In genomic region chr12:111758381-111759175, GRCm38 (mm10) we compare ENCODE assay signal across 8 mouse cellular contexts. TPM values are rescaled to one million over a fixed set of nuclear protein-coding genes. Genes with fewer than 3 reads are reported as not detected.
DNase-seq lines count a peak whose midpoint lies in the region; ATAC-seq and TF ChIP-seq lines count a peak whose summit lies in the region.

Gene Klc1 (plus strand): TSS chr12:111758849.

- peak within 1 kb of the TSS; percentile 94 for H3K27ac ChIP-seq in forebrain, embryonic 12.5 days
- H3K27ac ChIP-seq in heart, embryonic 16.5 days (ENCODE audit: low read length): peak within 1 kb of the TSS; percentile 90
- peak within 1 kb of the TSS; percentile 51 for H3K27ac ChIP-seq in liver, embryonic 16.5 days (ENCODE audit: low read length)
- H3K27ac ChIP-seq in neural tube, embryonic 13.5 days (replicated peaks): peak within 1 kb of the TSS; percentile 98
- H3K27ac ChIP-seq in testis, adult 2 months (ENCODE audit: control insufficient read depth, insufficient read depth, low read depth, low read length): peak within 1 kb of the TSS; percentile 51

- peak within 1 kb of the TSS; percentile 98 for H3K9ac ChIP-seq in forebrain, embryonic 12.5 days
- peak within 1 kb of the TSS; percentile 96 for H3K9ac ChIP-seq in heart, embryonic 16.5 days (ENCODE audit: low read length)
- peak within 1 kb of the TSS; percentile 81 for H3K9ac ChIP-seq in liver, embryonic 16.5 days (ENCODE audit: low read depth, low read length)
- peak within 1 kb of the TSS; percentile 99 for H3K9ac ChIP-seq in neural tube, embryonic 13.5 days

- TF ChIP-seq POLR2A in testis, adult 2 months (IDR thresholded peaks at IDR 0.05; ENCODE audit: control insufficient read depth, low read depth, low read length): peak; percentile 72

- no peaks in the 10 kb centered on the region for H3K9me3 ChIP-seq in forebrain, embryonic 12.5 days
- H3K9me3 ChIP-seq in heart, embryonic 16.5 days (replicated peaks; ENCODE audit: control insufficient read depth, low read length): no peaks in the 10 kb centered on the region
- H3K9me3 ChIP-seq in liver, embryonic 16.5 days (replicated peaks; ENCODE audit: control insufficient read depth, low read length): no peaks in the 10 kb centered on the region
- H3K9me3 ChIP-seq in neural tube, embryonic 13.5 days: no peaks in the 10 kb centered on the region

- DNase-seq in c-Kit-positive CD71-negative TER-119-negative erythroid progenitor cells, embryonic 14.5 days (ENCODE audit: low read depth): peak; percentile 44
- peak; percentile 61 to 89 for DNase-seq in kidney, postnatal 36 days

- H3K4me1 ChIP-seq in forebrain, embryonic 12.5 days: peaks cover 50% of the 10 kb centered on the region
- H3K4me1 ChIP-seq in heart, embryonic 16.5 days (ENCODE audit: control insufficient read depth, insufficient read depth, low read length): peaks cover 22% of the 10 kb centered on the region
- peaks cover 25% of the 10 kb centered on the region for H3K4me1 ChIP-seq in liver, embryonic 16.5 days (ENCODE audit: control insufficient read depth, low read depth, low read length)
- H3K4me1 ChIP-seq in neural tube, embryonic 13.5 days (replicated peaks): peaks cover 53% of the 10 kb centered on the region
- peaks cover 18% of the 10 kb centered on the region for H3K4me1 ChIP-seq in testis, adult 2 months (ENCODE audit: control insufficient read depth, insufficient read depth, low read length)

- under 1% methylated on average over 82 of the region's 85 CpGs for WGBS in forebrain, embryonic 12.5 days
- WGBS in heart, embryonic 16.5 days: under 1% methylated on average over 78 of the region's 85 CpGs
- under 1% methylated on average over 81 of the region's 85 CpGs for WGBS in liver, embryonic 16.5 days (ENCODE audit: insufficient replicate concordance)
- under 1% methylated on average over 80 of the region's 85 CpGs for WGBS in neural tube, embryonic 13.5 days

- peak within 1 kb of the TSS; percentile 96 for H3K4me3 ChIP-seq in forebrain, embryonic 12.5 days (replicated peaks)
- H3K4me3 ChIP-seq in heart, embryonic 16.5 days (ENCODE audit: low read length): peak within 1 kb of the TSS; percentile 78
- H3K4me3 ChIP-seq in liver, embryonic 16.5 days (ENCODE audit: low read depth, low read length): peak within 1 kb of the TSS; percentile 81
- peak within 1 kb of the TSS; percentile 96 for H3K4me3 ChIP-seq in neural tube, embryonic 13.5 days
- H3K4me3 ChIP-seq in testis, adult 2 months (ENCODE audit: control insufficient read depth, low read depth, low read length): peak within 1 kb of the TSS; percentile 93

- peak; percentile 86 for ATAC-seq in CD4-positive, CD25-positive, alpha-beta regulatory T cell, adult 4 months
- ATAC-seq in forebrain, embryonic 12.5 days (ENCODE audit: low FRiP score): peak; percentile 79
- peak; percentile 70 for ATAC-seq in heart, embryonic 16.5 days (replicated peaks; ENCODE audit: extremely low read depth, insufficient read depth, low FRiP score)
- peak; percentile 79 for ATAC-seq in liver, embryonic 16.5 days (ENCODE audit: low read depth)
- peak; percentile 88 for ATAC-seq in neural tube, embryonic 13.5 days (ENCODE audit: low read depth)

- H3K4me2 ChIP-seq in forebrain, embryonic 12.5 days: peak within 1 kb of the TSS; percentile 97
- H3K4me2 ChIP-seq in heart, embryonic 16.5 days (ENCODE audit: low read depth, low read length): peak within 1 kb of the TSS; percentile 98
- H3K4me2 ChIP-seq in liver, embryonic 16.5 days (ENCODE audit: low read depth, low read length): peak within 1 kb of the TSS; percentile 99
- H3K4me2 ChIP-seq in neural tube, embryonic 13.5 days: peak within 1 kb of the TSS; percentile 98

- peaks cover 13% of the 10 kb centered on the region for H3K36me3 ChIP-seq in forebrain, embryonic 12.5 days (replicated peaks)
- H3K36me3 ChIP-seq in heart, embryonic 16.5 days (ENCODE audit: control insufficient read depth, insufficient read depth): peaks cover 2% of the 10 kb centered on the region; the same call in 1 of the 2 replicates
- H3K36me3 ChIP-seq in liver, embryonic 16.5 days (ENCODE audit: control insufficient read depth, insufficient read depth): no peaks in the 10 kb centered on the region
- H3K36me3 ChIP-seq in neural tube, embryonic 13.5 days: peaks cover 11% of the 10 kb centered on the region; the same call in 1 of the 2 replicates
- H3K36me3 ChIP-seq in testis, adult 2 months (ENCODE audit: control insufficient read depth, insufficient read depth, low read length): no peaks in the 10 kb centered on the region

- peaks cover 7% of the 10 kb centered on the region; the same call in 1 of the 2 replicates for H3K27me3 ChIP-seq in forebrain, embryonic 12.5 days
- no peaks in the 10 kb centered on the region for H3K27me3 ChIP-seq in heart, embryonic 16.5 days (ENCODE audit: control insufficient read depth, insufficient read depth, low read length)
- no peaks in the 10 kb centered on the region for H3K27me3 ChIP-seq in liver, embryonic 16.5 days (ENCODE audit: control insufficient read depth, insufficient read depth, low read depth, low read length)
- no peaks in the 10 kb centered on the region for H3K27me3 ChIP-seq in neural tube, embryonic 13.5 days
- H3K27me3 ChIP-seq in testis, adult 2 months (ENCODE audit: control insufficient read depth, insufficient read depth, low read length): no peaks in the 10 kb centered on the region

- TF ChIP-seq CTCF in testis, adult 2 months (IDR thresholded peaks at IDR 0.05; ENCODE audit: control insufficient read depth, insufficient read depth, insufficient replicate concordance, low read depth, low read length): no peak

RNA-seq across cellular contexts. Expression of gene Klc1, which starts in this region (rescaled TPM):
- polyA plus RNA-seq in CD4-positive, CD25-positive, alpha-beta regulatory T cell, adult 4 months (2017; shearing (Covaris generic)): 10 to 100 TPM; 17.8 to 20.6 TPM
- 302 and 307 TPM in 2 replicates for polyA plus RNA-seq in forebrain, embryonic 12.5 days (2016; fragmentation: Nextera tagmentation; extraction: Ambion mirVana)
- polyA plus RNA-seq in heart, embryonic 16.5 days (2015; fragmentation: Nextera tagmentation; extraction: Ambion mirVana): 125 and 134 TPM in 2 replicates
- 14.5 and 14.6 TPM in 2 replicates for polyA plus RNA-seq in liver, embryonic 16.5 days (2015; fragmentation: Nextera tagmentation; extraction: Ambion mirVana)
- 593 and 603 TPM in 2 replicates for polyA plus RNA-seq in neural tube, embryonic 13.5 days (2015; fragmentation: Nextera tagmentation; extraction: Ambion mirVana)
- 9.6 and 11.1 TPM in 2 replicates for polyA plus RNA-seq in testis, adult 2 months (2012; rRNA removed)

Comparison
In these comparisons a context has a peak if more than half of its experiments do, and no peak if none do; other contexts are left out.
1. Peak in every context shown above with its lines: DNase-seq, ATAC-seq, H3K4me3 ChIP-seq and H3K27ac ChIP-seq.